Mouse (Mus musculus) WW6 (cell line): ENCODE measurements at regions not wholly inside any gene's neighbourhood (a gene's known extent, or its start where the extent isn't known, plus 50 kb on each side); places are given as distances from the start of the nearest gene placed in this dataset.
"Not testable (repeated sequence)": the region's sequence is repeated elsewhere in the genome, so short reads cannot be mapped to it uniquely, and the experiment has no call there.

ENCODE experiments used
- DNase-seq: peaks from one replicate; pipeline ENCODE4 v3.0.0-alpha.2; 2013; ENCODE audit warnings: low read depth, low spot score

DNA sequence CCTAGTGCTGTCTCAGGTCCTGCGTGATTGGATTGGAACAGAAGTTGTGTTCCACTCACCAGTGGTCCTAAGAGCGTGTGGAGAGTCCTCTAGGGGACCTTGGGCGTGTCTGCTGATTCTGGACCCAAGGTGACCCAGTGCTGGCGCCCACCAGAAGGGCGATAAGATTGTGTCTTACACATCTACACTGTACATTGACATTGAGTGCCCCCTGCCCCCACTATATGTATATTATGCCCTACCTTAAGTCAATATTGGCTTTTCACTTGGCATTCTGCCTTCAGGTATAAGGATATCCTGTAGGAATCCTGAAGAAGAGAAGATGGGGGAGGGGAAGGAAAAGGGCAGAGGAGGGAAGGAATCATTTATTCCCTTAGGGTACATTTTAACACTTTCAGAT lies 260.2 kb upstream of the Rgs17 start:
- DNase-seq = no peak

DNA sequence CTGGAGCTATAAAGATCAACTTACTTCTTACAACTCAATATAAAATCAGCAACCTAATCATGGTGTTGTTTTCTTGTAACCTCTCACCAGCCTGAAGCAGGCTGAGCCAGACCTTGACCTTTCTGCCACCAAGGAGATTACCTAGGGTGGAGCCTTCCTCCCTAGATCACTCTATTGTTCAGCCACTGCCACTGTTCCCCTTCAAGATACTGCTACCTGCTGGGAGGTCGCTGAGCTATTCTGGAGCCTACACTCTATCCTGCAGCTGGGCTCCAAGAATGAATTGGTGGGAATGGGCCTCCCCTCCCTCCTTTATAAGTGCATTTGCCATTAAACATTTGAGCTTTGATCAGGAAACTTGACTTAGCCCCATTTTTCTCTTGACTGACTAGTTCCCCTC lies 242.1 kb upstream of the Rgs17 start:
- DNase-seq = peak; percentile 29

DNA sequence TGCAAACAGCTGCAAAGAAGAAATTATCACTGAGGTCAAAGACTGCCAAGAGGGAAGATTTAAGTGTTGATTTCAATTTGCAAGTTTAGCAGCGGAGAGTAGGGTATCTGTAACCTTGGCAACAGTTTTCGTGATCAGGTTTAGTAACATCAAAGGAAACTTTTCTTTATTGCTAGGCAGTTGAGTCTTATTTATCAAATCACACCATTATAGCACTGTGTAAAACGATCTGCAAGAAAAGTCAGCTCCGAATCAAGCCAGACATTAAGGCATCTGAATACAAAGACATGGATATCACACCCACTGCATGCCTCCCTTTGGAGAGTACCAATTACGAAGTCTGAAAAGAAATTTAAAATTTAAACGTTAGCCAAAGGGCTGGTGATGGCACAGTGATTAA lies 234.7 kb upstream of the Rgs17 start:
- no peak for DNase-seq

- no peak for DNase-seq
Observed at GRCm38 (mm10) chr10:6134091-6134490, 211.9 kb upstream of the Rgs17 start.

- not testable (repeated sequence) for DNase-seq
Observed at GRCm38 (mm10) chr10:6124423-6124822, 202.2 kb upstream of the Rgs17 start.

GRCm38 (mm10) chr10:6114883-6115622 lies 192.9 kb upstream of the Rgs17 start:
- DNase-seq = no peak
